Mouse (Mus musculus) frontal cortex, adult 2 months (tissue): ENCODE measurements around the gene Nr6a1. TPM values are rescaled to one million over a fixed set of nuclear protein-coding genes. Genes with fewer than 3 reads are reported as not detected.
A peak's percentile ranks its signal among the peaks of the same experiment; 100 is the strongest.

Experiments used
- DNase-seq, 2 experiments: peaks; one replicate each; pipeline ENCODE4 v3.0.0; 2022; ENCODE audit warnings: low spot score in 1 of 2; ENCODE audit errors: extremely low spot score in 1 of 2
- polyA plus RNA-seq: library from polyadenylated mRNA; depleted of rRNA; stranded (reverse); fragments of >200 nt; gene quantifications from 2 replicates; pipeline ENCODE4 v1.2.3, GENCODE M21; 2012

Nr6a1 gene
- polyA plus RNA-seq, 1 experiment, result 5.8 TPM

GRCm38 (mm10) chr2:38880907-38881672 is 46.4 kb downstream of the Nr6a1 start:
- DNase-seq, result no peak

DNA sequence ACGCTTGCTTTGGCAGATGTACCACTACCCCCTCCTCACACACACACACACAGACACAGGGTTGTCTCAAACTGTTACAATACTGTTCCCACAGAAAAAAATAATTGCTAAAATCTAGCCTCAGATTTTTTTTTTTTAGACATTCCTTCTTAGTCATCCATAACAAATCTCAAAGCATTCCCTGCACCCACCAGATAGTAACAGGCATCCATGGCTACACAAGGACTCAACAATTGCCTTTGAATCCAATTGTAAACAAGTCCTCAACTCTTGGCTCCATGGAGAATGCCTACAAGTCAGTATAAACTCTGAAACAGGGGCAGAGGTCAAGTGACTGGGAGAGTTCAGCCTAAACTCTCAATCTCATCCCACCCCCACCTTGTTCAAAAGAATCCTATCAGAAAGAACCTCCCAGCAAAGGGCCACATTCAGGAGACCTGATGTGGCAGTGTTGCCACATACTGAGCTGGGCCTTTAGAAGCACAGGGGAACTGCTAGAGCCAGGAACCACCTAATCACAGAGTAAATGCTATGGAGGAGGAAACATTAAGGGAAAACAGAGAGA is 52.9 kb downstream of the Nr6a1 start:
- DNase-seq, result no peak

DNA sequence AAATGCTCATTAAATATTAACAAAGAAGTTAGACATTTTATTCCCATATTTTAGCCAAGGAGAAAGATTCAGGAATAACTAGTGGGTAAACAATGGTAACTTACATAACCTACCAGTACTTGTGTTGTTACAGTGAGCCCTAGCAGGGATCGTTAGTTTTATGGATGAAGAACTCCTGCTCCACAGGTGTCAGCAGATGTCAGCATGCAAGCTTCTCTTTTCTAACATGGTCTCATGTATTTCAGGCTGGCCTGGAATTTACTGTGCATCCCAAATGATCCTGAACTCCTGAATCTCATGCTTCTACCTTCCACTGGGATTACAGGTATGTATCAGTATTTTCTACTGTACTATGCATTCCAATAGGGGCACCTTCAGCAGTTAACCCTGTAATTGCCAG is 54.8 kb downstream of the Nr6a1 start:
- no peak for DNase-seq

DNA sequence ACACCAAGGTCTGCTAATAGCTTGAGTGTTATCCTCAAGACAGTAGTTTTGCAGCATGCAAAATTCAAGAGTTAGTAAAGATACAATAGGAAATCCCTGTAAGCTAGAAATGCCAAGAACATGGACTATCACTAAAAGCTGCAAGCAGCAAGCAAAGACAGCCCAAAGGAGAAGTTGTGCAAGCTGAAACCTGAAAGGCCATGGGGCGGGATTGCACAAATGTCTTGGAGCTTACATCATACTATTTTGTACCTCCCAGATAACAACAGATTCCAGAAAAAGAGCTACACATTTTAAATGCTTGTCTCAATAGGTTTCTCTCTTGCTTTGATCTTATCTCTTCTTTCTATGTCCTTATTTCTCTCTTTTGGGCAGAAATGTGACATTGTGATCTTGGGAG is 60.8 kb downstream of the Nr6a1 start:
- DNase-seq, result no peak

- DNase-seq, result peak in 1 of 2 experiments; percentile 64
Observed at GRCm38 (mm10) chr2:38864011-38864410, 63.5 kb downstream of the Nr6a1 start.

- DNase-seq, result no peak
Observed at GRCm38 (mm10) chr2:38851797-38852196, 75.7 kb downstream of the Nr6a1 start.

- DNase-seq, result no peak
Observed at GRCm38 (mm10) chr2:38846319-38846718, 81.2 kb downstream of the Nr6a1 start.

DNA sequence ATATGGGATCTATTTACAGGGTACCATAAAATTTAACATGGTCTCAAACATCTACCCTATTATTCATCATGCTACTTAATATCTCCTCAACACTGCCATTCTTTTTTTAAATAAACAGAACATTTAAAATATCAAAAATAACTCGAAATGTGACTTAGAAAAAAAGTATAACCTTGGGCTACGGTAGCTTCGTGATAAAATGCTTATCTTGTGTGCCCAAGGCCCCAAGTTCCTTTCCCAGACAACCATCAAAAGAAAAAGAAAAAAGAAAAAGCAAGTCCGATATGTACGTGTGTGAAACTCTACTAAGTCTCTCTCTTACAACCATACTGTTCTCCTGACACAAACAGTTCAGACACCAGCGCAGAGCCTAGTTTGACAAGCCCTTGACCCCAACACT is 92.0 kb downstream of the Nr6a1 start:
- DNase-seq, result no peak

- DNase-seq, result no peak
Observed at GRCm38 (mm10) chr2:38831976-38832375, 95.5 kb downstream of the Nr6a1 start.

GRCm38 (mm10) chr2:38829521-38829920 is 98.0 kb downstream of the Nr6a1 start:
- no peak for DNase-seq

DNA sequence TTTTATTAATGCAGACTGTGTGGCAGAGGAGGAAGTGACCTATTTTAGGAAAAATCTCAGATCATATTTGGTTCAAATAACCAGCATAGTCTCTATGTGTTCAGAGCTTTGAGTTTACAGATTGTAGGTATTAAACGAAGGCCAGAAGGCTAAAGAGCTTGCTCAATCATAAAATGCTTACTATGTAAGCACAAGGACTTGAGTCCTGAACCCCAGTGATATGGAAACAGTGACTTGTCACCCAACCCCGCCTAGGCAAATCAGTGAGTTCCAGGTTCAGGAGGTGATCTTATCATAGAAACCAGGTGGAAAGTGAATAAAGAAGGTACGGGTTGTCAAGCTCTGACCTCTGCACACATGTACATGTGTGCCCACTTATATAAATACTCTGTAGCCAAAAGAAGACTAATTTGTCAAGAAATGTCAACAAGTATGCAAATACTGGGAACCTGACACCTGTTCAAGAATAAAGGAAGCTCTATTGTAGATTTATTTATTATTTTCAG is 99.6 kb downstream of the Nr6a1 start:
- no peak for DNase-seq

DNA sequence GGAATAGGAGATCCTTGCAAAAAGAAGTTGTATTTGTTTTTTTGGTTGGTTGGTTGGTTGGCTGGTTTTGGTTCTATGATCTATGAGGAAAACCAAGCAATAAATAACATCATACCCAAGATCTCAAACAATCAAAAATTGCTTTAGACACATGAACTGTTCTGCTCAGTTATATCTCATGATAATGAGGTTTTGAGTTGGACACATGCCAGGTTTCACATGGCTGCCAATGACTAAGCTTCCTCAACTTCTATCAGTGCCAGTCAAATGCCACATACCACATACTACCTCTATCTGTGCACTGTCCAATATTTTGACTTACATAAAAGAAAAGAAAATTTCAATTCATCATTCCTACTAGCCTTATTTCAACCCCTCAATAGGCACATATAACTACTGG is 101.3 kb downstream of the Nr6a1 start:
- peak in 1 of 2 experiments; percentile 10 for DNase-seq

DNA sequence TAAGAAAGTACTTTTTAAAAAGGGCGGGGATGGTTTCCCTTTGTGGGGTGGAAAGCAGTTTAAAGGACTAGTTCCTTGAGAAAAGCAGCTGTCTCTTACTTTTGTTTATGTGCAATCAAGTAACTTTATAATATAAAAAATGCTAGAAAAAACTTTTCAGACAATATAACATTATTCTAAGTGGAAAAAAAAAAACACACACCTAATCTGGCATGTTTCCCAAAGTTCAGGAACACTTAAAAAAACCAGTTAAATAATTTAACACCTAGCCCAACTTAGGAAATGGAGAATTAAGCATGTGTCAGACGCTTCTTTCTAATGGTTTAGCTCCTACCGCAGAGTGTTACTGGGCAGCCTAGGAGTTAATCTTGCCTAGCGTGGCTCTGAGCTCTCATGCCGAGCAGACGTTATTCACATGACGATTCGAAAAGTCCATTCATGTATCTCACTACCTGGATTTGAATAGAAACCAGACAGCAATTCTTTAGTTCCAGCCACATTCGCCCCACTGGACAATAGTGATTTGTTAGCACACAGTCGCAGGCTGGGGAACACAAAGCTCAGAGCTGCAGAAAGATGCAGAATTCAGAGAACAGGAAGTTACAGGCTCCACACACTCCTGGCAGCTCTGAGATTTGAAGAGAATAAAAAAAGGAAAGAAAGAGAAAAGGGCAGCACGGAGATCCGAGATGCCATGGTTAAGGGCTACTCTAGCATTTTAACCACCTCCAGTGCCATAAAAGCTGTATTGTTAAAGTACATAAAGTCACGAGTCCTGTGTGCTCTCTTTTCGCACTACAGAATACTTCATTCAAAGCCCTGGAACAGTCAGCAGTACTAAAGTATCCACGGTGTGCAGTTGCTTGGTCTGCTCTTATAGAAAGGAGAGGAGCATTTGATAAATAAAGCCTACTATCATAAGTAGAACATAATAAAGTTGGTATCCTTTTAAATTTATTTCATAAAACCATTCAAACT is 102.4 kb downstream of the Nr6a1 start:
- peak in 1 of 2 experiments; percentile 28 for DNase-seq

- peak in 1 of 2 experiments; percentile 31 for DNase-seq
Observed at GRCm38 (mm10) chr2:38823912-38824583, 103.4 kb downstream of the Nr6a1 start.

GRCm38 (mm10) chr2:38823406-38823805 is 104.1 kb downstream of the Nr6a1 start:
- DNase-seq, result peak in 1 of 2 experiments; percentile 27

- DNase-seq, result peak in 1 of 2 experiments; percentile 37
Observed at GRCm38 (mm10) chr2:38822995-38823394, 104.5 kb downstream of the Nr6a1 start.

GRCm38 (mm10) chr2:38817487-38817886 is 110.0 kb downstream of the Nr6a1 start:
- no peak for DNase-seq

DNA sequence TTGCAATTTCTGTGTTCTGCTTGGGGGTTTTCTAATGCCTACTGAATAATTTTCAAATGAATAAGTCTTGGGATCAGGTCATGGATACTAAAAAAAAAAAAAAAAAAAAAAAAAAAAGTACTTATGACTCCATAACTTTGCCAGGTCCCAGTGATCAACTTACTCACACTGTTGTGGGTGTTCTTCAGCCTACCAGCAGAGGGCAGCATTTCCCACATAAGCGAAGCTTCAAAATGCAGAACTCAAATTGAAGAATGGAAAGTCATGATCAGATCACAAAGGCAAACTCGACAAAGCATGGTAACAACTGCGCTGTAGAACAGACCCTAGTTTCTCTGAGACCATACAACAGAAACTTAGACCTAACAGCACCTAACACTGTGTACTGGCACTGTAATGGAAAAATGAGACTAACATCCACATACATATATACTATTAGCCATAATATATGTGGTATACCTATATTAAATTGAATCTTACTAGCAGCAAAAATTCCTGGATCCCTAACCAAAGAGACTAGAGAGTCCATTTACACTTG is 130.3 kb downstream of the Nr6a1 start:
- peak; percentile 53 to 76 for DNase-seq

DNA sequence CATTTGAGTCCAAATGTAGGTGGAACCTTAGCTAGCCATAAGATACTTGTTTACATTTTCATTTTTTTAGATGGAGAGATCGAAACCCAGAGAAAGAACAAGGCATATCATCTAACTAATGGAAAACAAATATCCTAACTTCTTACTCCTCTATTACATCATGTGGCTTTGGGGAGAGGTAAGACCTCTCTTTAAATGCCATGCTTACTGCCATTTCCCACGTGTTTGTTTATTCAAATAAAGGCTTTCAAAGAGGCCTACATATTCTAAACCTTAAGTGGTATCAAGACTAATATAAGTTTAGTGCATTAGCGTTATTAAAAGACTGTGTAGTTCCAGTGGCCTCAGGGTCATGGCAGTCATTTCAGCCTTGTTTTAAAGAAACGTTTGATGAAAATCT is 140.2 kb downstream of the Nr6a1 start:
- DNase-seq, result no peak
